Mouse (Mus musculus) thymus, adult 2 months (tissue): ENCODE measurements around the gene Sf3a1. TPM values are rescaled to one million over a fixed set of nuclear protein-coding genes. Genes with fewer than 3 reads are reported as not detected.
"Not testable (repeated sequence)": the region's sequence is repeated elsewhere in the genome, so short reads cannot be mapped to it uniquely, and the experiment has no call there.

Experiments
- DNase-seq: peaks from one replicate; pipeline ENCODE4 v3.0.0; 2021
- H3K27ac ChIP-seq: fragments of 200-500 bp; 2 replicates; pipeline ENCODE4 v1.5.1; 2012; ENCODE audit warnings: low read length, control low read depth; ENCODE audit not compliant: control insufficient read depth, insufficient read depth
- H3K27me3 ChIP-seq: fragments of 200-500 bp; 2 replicates; pipeline ENCODE4 v1.6.1; 2012; ENCODE audit warnings: mild to moderate bottlenecking, low read length, moderate library complexity, mixed read lengths; ENCODE audit not compliant: control insufficient read depth, insufficient read depth
- H3K36me3 ChIP-seq: fragments of 200-500 bp; 2 replicates; pipeline ENCODE4 v1.6.1; 2012; ENCODE audit warnings: mild to moderate bottlenecking, low read length, moderate library complexity; ENCODE audit not compliant: control insufficient read depth, insufficient read depth
- H3K4me1 ChIP-seq: fragments of 200-500 bp; replicated peaks from 2 replicates; pipeline ENCODE4 v1.6.1; 2012; ENCODE audit warnings: low read length; ENCODE audit not compliant: control insufficient read depth, insufficient read depth
- H3K4me3 ChIP-seq: fragments of 200-500 bp; 2 replicates; pipeline ENCODE4 v1.5.1; 2012; ENCODE audit warnings: mild to moderate bottlenecking, low read length, control low read depth, moderate library complexity; ENCODE audit not compliant: control insufficient read depth, insufficient read depth
- CTCF ChIP-seq: fragments of 200-500 bp; IDR thresholded peaks from 2 replicates; pipeline ENCODE4 v1.5.1; 2012; ENCODE audit warnings: mild to moderate bottlenecking, control low read depth, low read length, moderate library complexity, borderline replicate concordance; ENCODE audit not compliant: control insufficient read depth, poor library complexity, insufficient read depth; ENCODE audit errors: extremely low read depth
- POLR2A ChIP-seq: fragments of 200-500 bp; IDR thresholded peaks from 2 replicates; pipeline ENCODE4 v1.6.1; 2012; ENCODE audit warnings: mild to moderate bottlenecking, low read length, control low read depth, moderate library complexity; ENCODE audit not compliant: control insufficient read depth, poor library complexity, insufficient read depth; ENCODE audit errors: extremely low read depth
- WGBS: fragments of 180-500 bp; shearing (Covaris S2); methylation state at CpG from one replicate; pipeline ENCODE4 v1.1.7; 2018; 5-methylcytosine and 5-hydroxymethylcytosine counted together
- polyA plus RNA-seq: library from polyadenylated mRNA; depleted of rRNA; stranded (reverse); fragments of >200 nt; gene quantifications from 2 replicates; pipeline ENCODE4 v1.2.3, GENCODE M21; 2012; rRNA removed

Sf3a1 gene
- 79.9 and 91.6 TPM in 2 replicates for polyA plus RNA-seq

DNA sequence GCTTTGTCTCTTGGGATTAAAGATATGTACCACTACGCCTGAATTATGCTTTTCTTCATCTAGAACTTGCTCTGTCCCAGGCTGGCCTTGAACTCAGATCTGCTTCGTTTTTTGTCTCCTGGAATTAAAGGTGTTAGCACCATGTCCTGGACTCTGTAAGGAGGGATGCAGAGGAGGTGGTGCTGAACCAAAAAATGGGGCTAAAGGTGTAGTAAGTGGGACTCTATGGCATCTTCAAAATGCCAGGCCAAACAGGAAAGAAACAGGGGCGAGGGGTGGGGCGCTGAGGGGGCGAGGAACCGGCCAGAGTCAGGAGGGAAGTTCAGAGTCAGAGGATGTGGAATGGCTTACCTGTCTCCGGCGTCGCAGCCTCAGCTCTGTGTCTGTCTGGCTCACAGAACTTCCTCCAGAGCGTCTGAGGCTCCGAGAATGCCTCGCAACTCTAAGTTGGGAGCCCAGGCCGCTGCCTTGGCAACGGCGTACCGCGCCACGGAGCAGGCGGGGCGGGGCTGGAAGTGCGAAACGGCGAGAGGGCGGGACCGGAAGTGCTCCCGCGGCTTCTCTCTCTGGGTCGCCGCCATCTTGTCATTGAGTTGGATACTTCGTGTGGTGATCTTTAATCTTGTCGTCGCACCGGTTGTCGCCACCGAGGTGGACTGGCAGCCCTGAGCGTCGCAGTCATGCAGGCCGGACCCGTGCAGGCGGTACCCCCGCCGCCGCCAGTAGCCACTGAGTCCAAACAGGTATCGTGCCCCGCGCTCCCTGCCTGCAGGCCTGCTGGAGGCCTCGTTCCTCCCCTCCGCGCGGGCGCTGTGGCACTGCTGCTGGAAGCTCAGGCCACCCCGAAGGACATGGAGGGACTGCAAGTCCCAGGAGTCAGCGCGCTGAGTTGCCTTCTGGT, at the start of gene Sf3a1, which contains the start of gene Ccdc157:
TSS of gene Sf3a1 (plus strand) at position 543 of the 901 bp plus-strand sequence.
TSS of gene Ccdc157 (minus strand) at position 486 of the 901 bp plus-strand sequence.
- 2% methylated on average over 54 of the region's 54 CpGs for WGBS
- H3K4me1 ChIP-seq: peaks cover 5% of the 10 kb centered on the region
- H3K36me3 ChIP-seq: peaks cover 20% of the 10 kb centered on the region
- no peak within 1 kb of the TSS for H3K27ac ChIP-seq
- TF ChIP-seq POLR2A: peak; percentile 42
- TF ChIP-seq CTCF: no peak
- peak within 1 kb of the TSS; percentile 85 for H3K4me3 ChIP-seq
- no peaks in the 10 kb centered on the region for H3K27me3 ChIP-seq
- DNase-seq: peak; percentile 94

DNA sequence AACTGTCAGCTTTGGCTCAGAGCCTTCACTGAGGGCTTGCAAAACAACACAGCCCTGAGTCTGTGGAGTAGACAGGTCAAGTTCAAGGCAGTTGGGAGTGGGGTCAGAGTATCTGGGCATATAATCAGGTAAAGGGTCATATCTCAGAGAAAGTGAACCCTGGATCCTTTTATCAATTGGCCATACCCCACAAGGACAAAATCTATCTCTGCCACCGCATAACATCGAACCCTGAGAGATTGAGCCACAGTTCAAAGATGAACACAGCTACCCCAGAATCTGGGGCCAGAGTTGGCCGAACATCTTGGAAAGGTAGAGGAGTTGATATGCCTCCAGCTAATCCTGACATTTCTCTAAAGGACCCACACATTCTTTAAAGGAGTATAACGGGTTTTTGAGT, 48.1 kb upstream of the Sf3a1 start:
- H3K36me3 ChIP-seq: no peaks in the 10 kb centered on the region
- no peak overlapping the region for H3K27ac ChIP-seq
- WGBS: 96% methylated on average over 4 of the region's 4 CpGs

DNA sequence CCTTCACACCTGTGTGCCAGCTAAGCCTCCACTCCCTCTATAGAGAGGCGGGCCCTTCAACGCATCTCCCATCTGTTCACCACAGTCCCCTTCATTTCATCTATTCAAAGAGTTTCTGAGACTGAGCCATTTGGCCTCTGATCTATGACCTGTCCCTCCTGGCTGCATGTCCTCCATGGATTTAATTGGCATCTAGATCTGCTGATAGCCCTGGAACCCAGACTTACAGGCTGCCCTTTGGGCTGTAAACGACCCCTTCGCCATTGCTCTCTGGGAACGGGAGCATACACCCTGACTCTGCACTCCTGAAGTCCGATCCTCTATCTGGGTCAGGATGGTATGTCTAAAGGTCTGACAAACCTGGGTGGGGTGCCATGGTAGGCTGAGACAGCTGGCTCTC, 47.3 kb upstream of the Sf3a1 start:
- TF ChIP-seq CTCF (no peak), POLR2A (no peak)
- H3K27ac ChIP-seq: no peak overlapping the region
- no peaks in the 10 kb centered on the region for H3K36me3 ChIP-seq
- H3K4me3 ChIP-seq: no peak overlapping the region
- H3K27me3 ChIP-seq: no peaks in the 10 kb centered on the region; the same call in 1 of the 2 replicates
- DNase-seq: no peak
- no peaks in the 10 kb centered on the region for H3K4me1 ChIP-seq
- 93% methylated on average over 6 of the region's 6 CpGs for WGBS

More for the DNA sequence above, 48.1 kb upstream of the Sf3a1 start:
- DNase-seq: no peak
- Histone ChIP-seq H3K27me3 (no peaks in the 10 kb centered on the region), H3K4me3 (no peak overlapping the region), H3K4me1 (no peaks in the 10 kb centered on the region)
- TF ChIP-seq CTCF (no peak), POLR2A (no peak)

DNA sequence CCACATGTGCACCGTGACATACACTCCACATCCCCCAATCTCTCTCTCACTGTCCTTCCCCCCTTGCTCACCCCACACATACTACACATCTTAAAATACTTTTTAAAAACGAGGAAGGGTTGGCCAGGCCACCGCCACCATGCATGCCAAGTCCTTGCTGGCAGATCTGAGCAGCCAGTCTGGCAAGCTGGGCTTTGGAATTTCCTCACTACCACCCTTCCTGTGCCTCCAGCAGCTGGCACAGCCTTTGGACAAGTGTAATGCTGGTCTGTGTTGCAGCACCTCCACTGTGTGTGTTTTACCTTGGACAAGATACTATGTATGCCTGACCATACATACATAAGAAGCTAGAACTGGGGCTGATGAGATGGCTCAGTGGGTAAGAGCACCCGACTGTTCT, 46.7 kb upstream of the Sf3a1 start:
- no peaks in the 10 kb centered on the region for H3K36me3 ChIP-seq
- 82% methylated on average over 4 of the region's 4 CpGs for WGBS

DNA sequence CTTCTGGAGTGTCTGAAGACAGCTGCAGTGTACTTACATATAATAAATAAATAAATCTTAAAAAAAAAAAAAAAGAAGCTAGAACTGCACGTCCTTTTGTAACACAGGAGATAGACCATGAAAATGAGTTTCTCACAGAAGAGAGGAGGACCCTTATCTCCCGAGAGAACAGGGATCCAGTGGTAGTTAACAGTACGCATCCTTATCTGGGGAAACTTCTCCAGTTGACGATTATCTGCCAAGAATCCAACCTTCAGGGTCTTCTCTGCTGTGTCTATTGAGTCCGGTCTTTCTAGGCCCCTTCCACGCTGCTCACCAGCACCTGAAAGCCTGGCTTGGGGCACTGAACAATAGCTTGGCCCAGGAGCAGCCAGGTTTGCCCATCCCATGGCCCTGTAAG, 46.2 kb upstream of the Sf3a1 start:
- Histone ChIP-seq H3K4me1 (peaks cover 4% of the 10 kb centered on the region; the same call in 1 of the 2 replicates), H3K36me3 (no peaks in the 10 kb centered on the region), H3K4me3 (no peak overlapping the region), H3K27ac (no peak overlapping the region), H3K27me3 (peaks cover 8% of the 10 kb centered on the region; the same call in 1 of the 2 replicates)
- WGBS: 90% methylated on average over 6 of the region's 6 CpGs
- no peak for DNase-seq
- no peak for TF ChIP-seq CTCF
- TF ChIP-seq POLR2A: no peak

More for the DNA sequence above, 46.7 kb upstream of the Sf3a1 start:
- Histone ChIP-seq H3K4me1 (peaks cover 4% of the 10 kb centered on the region; the same call in 1 of the 2 replicates), H3K27ac (no peak overlapping the region), H3K4me3 (no peak overlapping the region), H3K27me3 (peaks cover 4% of the 10 kb centered on the region; the same call in 1 of the 2 replicates)
- DNase-seq: no peak
- no peak for TF ChIP-seq CTCF
- no peak for TF ChIP-seq POLR2A

DNA sequence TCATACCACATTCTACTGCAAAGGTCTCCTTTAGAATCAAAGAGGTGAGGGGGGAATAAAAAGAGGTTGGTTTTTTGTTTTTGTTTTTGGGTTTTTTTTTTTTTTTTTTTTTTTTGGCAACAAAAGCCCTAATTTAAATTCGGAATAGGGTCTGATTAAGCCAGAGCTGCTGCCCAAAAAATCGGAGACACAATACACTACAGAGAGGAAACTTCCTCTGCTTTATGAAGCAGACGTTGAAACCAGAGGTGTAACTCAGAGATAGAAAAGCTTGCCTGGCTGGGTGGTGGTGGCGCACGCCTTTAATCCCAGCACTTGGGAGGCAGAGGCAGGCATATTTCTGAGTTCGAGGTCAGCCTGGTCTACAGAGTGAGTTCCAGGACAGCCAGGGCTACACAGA, 45.6 kb upstream of the Sf3a1 start:
- not testable (repeated sequence) for DNase-seq, H3K4me3 ChIP-seq, H3K27me3 ChIP-seq, H3K27ac ChIP-seq, H3K4me1 ChIP-seq, H3K36me3 ChIP-seq
- 89% methylated on average over 6 of the region's 6 CpGs for WGBS
